Mouse (Mus musculus) 416B (cell line): ENCODE measurements around the gene Dlx4.

Experiments used
- DNase-seq: peaks from one replicate; pipeline ENCODE4 v3.0.0; 2011; ENCODE audit warnings: low read depth

Dlx4 gene

GRCm38 (mm10) chr11:95142980-95143575 lies 3.0 kb downstream of the Dlx4 start:
- DNase-seq, result no peak

GRCm38 (mm10) chr11:95142258-95142657 lies 3.8 kb downstream of the Dlx4 start:
- no peak for DNase-seq

- no peak for DNase-seq
These were observed 6.2 kb downstream of the Dlx4 start for GRCm38 (mm10) chr11:95139871-95140270.

- no peak for DNase-seq
These were observed 8.8 kb downstream of the Dlx4 start for GRCm38 (mm10) chr11:95137281-95137680.

- DNase-seq, result peak; percentile 57
These were observed 12.7 kb downstream of the Dlx4 start for GRCm38 (mm10) chr11:95133321-95133720.

- DNase-seq, result no peak
These were observed 15.3 kb downstream of the Dlx4 start for GRCm38 (mm10) chr11:95130668-95131252.

- DNase-seq, result no peak
These were observed 17.7 kb downstream of the Dlx4 start for GRCm38 (mm10) chr11:95128359-95128758.

- peak; percentile 53 for DNase-seq
These were observed 19.5 kb downstream of the Dlx4 start for GRCm38 (mm10) chr11:95126272-95127245.

- DNase-seq, result no peak
These were observed 20.6 kb downstream of the Dlx4 start for GRCm38 (mm10) chr11:95125366-95125948.

- DNase-seq, result no peak
These were observed 24.0 kb downstream of the Dlx4 start for GRCm38 (mm10) chr11:95122100-95122489.

- DNase-seq, result no peak
These were observed 24.6 kb downstream of the Dlx4 start for GRCm38 (mm10) chr11:95121161-95122099.

GRCm38 (mm10) chr11:95120633-95121020 lies 25.4 kb downstream of the Dlx4 start:
- DNase-seq, result no peak

- no peak for DNase-seq
These were observed 26.0 kb downstream of the Dlx4 start, which contains the start of gene Dlx3 for GRCm38 (mm10) chr11:95119990-95120632. Gene Dlx3, plus strand, starts transcription at chr11:95120119.

- DNase-seq, result peak; percentile 58
These were observed 27.6 kb downstream of the Dlx4 start for GRCm38 (mm10) chr11:95118505-95118904.

GRCm38 (mm10) chr11:95117030-95117429 lies 29.0 kb downstream of the Dlx4 start:
- DNase-seq, result peak; percentile 86

GRCm38 (mm10) chr11:95110081-95110480 lies 36.0 kb downstream of the Dlx4 start:
- DNase-seq, result no peak

- no peak for DNase-seq
These were observed 37.1 kb downstream of the Dlx4 start for GRCm38 (mm10) chr11:95109000-95109399.

GRCm38 (mm10) chr11:95106440-95107236 lies 39.4 kb downstream of the Dlx4 start:
- peak; percentile 51 for DNase-seq

- no peak for DNase-seq
These were observed 40.7 kb downstream of the Dlx4 start for GRCm38 (mm10) chr11:95105274-95105874.
